Mouse (Mus musculus) heart, postnatal 14 days (tissue): ENCODE data around the gene Lexm. TPM values are rescaled to one million over a fixed set of nuclear protein-coding genes. Genes with fewer than 3 reads are reported as not detected.

Experiments used
- DNase-seq, 2 experiments: peaks; one replicate each; pipeline ENCODE4 v3.0.0; 2021 to 2022
- intact Hi-C: fragments of 180-260 bp; cut with DNase I; formaldehyde crosslinking; loops from one replicate; pipeline ENCODE4 v1.15.1; 2025
- total RNA-seq, 2 experiments: library from RNA; stranded (reverse); gene quantifications; 2 replicates each; pipeline ENCODE4 v1.2.3; 2021

Lexm gene
- total RNA-seq, 2 experiments from 2014 or later, result not detected

DNA sequence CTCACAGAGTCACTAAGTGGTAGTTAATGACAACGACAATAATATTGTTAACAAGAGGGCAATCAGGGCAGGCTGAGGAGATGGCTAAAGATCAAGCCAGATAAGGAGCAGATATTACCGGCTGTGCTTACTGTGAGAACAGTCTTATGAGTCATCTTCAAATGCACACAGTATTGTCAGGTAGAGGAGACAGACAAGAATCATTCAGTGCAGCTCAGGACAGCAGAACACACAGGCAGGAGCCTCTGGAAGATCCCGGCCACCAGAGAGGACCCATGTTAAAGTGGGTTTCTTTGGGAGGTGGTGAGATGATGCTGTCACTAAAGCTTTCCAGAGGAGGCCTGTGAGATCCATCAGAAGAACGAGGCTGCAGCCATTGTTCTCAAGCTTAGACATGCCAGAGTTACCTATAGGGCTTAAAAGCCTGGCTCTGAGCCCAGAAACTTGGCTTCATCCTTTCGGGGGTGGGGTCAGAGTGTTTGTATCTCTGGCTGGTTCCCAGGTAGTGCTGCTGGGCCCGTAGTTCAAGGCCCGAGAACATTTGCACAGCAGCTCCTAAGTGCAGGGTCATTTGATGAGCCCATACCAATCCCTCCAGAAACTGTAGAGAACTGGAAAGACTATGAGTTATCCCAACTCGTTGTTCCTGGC, 66.4 kb downstream of the Lexm start:
- no peak for DNase-seq
- intact Hi-C loops, result no loop called here

GRCm38 (mm10) chr4:106548113-106548512, 68.9 kb downstream of the Lexm start:
- no peak for DNase-seq
- intact Hi-C loops, result no loop called here

GRCm38 (mm10) chr4:106546896-106547295, 70.1 kb downstream of the Lexm start:
- intact Hi-C loops, result no loop called here
- DNase-seq, result no peak

GRCm38 (mm10) chr4:106545817-106546373, 71.1 kb downstream of the Lexm start:
- intact Hi-C loops, result no loop called here
- DNase-seq, result no peak

GRCm38 (mm10) chr4:106542211-106542610, 74.8 kb downstream of the Lexm start:
- no peak for DNase-seq
- intact Hi-C loops, result no loop called here

DNA sequence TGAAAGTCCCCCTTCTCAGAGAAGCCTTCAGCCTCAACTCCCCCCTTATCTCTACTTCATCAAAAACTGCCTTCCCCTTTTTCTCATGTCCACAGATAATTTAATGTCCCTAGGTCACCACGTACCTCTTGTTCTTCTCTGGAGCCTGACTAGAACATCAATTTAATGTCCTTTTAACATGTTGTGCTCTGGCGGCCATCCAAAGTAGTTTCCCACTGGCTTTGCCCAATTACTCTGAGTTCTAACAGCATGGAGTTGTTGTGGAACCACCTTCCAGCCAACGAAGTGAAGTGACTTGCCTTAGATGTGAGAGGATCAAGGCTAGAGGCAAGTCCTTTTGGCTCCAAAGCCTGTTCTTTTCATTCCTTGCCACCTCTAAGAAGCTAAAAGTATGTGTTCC, 75.5 kb downstream of the Lexm start:
- DNase-seq, result no peak

More for the DNA sequence above, 75.5 kb downstream of the Lexm start:
- intact Hi-C loops, result no loop called here

Other genes starting within 250 kb of the Lexm start
- not detected for gene Pcsk9, start 152.9 kb downstream of the Lexm start, total RNA-seq
- gene Bsnd, start 125.0 kb downstream of the Lexm start, total RNA-seq, result not detected
- 1 to 10 TPM; 2.5 to 3.8 TPM for gene Dhcr24, start 56.2 kb downstream of the Lexm start, total RNA-seq
- gene Ttc22, start 5.2 kb upstream of the Lexm start, total RNA-seq, result under 1 TPM; 0.15 to 0.24 TPM
- 1 to 10 TPM; 4.7 to 5.2 TPM for gene Pars2, start 33.8 kb upstream of the Lexm start, total RNA-seq
- 10 to 100 TPM; 18.7 to 19.7 TPM for gene Ttc4, start 61.7 kb upstream of the Lexm start, total RNA-seq
- gene Mroh7, start 113.7 kb upstream of the Lexm start, total RNA-seq, result under 1 TPM in 1 of 2 experiments, not detected in 1; 0.17 TPM
- under 1 TPM; 0.50 to 0.51 TPM for gene Fam151a, start 116.6 kb upstream of the Lexm start, total RNA-seq
- gene Acot11, start 187.8 kb upstream of the Lexm start, total RNA-seq, result 10 to 100 TPM; 27.8 to 30.3 TPM